Mouse (Mus musculus): ENCODE measurements around the gene Snx12. TPM values are rescaled to one million over a fixed set of nuclear protein-coding genes. Genes with fewer than 3 reads are reported as not detected.
A peak's percentile ranks its signal among the peaks of the same experiment; 100 is the strongest.

Gene Snx12
- polyA plus RNA-seq (2015; fragmentation: Nextera tagmentation; extraction: Ambion mirVana), result 43.3 and 52.5 TPM in 2 replicates

GRCm38 (mm10) chrX:101221834-101222795 is at the start of gene Snx12:
Gene Snx12 (minus strand): TSS chrX:101222563.
- Histone ChIP-seq H3K4me1 (ENCODE audit: control insufficient read depth, insufficient read depth, low read depth, low read length) (peaks cover 3% of the 10 kb centered on the region; the same call in 1 of the 2 replicates), H3K36me3 (ENCODE audit: control insufficient read depth, insufficient read depth, low read length) (no peaks in the 10 kb centered on the region), H3K4me3 (ENCODE audit: low read length) (peak within 1 kb of the TSS; percentile 56), H3K27ac (ENCODE audit: low read depth, low read length) (peak within 1 kb of the TSS; percentile 82), H3K9me3 (ENCODE audit: control insufficient read depth, low read length) (no peaks in the 10 kb centered on the region), H3K4me2 (ENCODE audit: low read length) (peak within 1 kb of the TSS; percentile 58), H3K27me3 (replicated peaks; ENCODE audit: control insufficient read depth, insufficient read depth, low read length) (no peaks in the 10 kb centered on the region), H3K9ac (ENCODE audit: low read depth, low read length) (peak within 1 kb of the TSS; percentile 62)
- ATAC-seq, result peak; percentile 99
- 13% methylated on average over 55 of the region's 55 CpGs for WGBS

- Histone ChIP-seq H3K27me3 (replicated peaks; ENCODE audit: control insufficient read depth, insufficient read depth, low read length) (no peaks in the 10 kb centered on the region; the same call in 1 of the 2 replicates), H3K9ac (ENCODE audit: low read depth, low read length) (no peak within 1 kb of the TSS), H3K9me3 (ENCODE audit: control insufficient read depth, low read length) (no peaks in the 10 kb centered on the region), H3K4me1 (ENCODE audit: control insufficient read depth, insufficient read depth, low read depth, low read length) (no peaks in the 10 kb centered on the region), H3K27ac (ENCODE audit: low read depth, low read length) (no peak within 1 kb of the TSS), H3K4me2 (ENCODE audit: low read length) (no peak within 1 kb of the TSS), H3K36me3 (ENCODE audit: control insufficient read depth, insufficient read depth, low read length) (no peaks in the 10 kb centered on the region), H3K4me3 (ENCODE audit: low read length) (no peak within 1 kb of the TSS)
- ATAC-seq, result no peak
- 63% methylated on average over 3 of the region's 3 CpGs for WGBS
Measured at GRCm38 (mm10) chrX:101268755-101269124, 46.4 kb upstream of the Snx12 start, which contains the start of gene Gm20489. Gene Gm20489 (minus strand): TSS chrX:101269023.

- ATAC-seq, result no peak
- H3K4me2 ChIP-seq (ENCODE audit: low read length), result 0 out of 2 replicates have a peak within 1 kb of the TSS, but pooled peaks have one; percentile 7
- no peaks in the 10 kb centered on the region for H3K36me3 ChIP-seq (ENCODE audit: control insufficient read depth, insufficient read depth, low read length)
- no peaks in the 10 kb centered on the region for H3K9me3 ChIP-seq (ENCODE audit: control insufficient read depth, low read length)
- WGBS, result 76% methylated on average over 5 of the region's 5 CpGs
- no peak within 1 kb of the TSS for H3K27ac ChIP-seq (ENCODE audit: low read depth, low read length)
- no peak within 1 kb of the TSS for H3K9ac ChIP-seq (ENCODE audit: low read depth, low read length)
- no peaks in the 10 kb centered on the region; the same call in 1 of the 2 replicates for H3K27me3 ChIP-seq (replicated peaks; ENCODE audit: control insufficient read depth, insufficient read depth, low read length)
- no peak within 1 kb of the TSS for H3K4me3 ChIP-seq (ENCODE audit: low read length)
- H3K4me1 ChIP-seq (ENCODE audit: control insufficient read depth, insufficient read depth, low read depth, low read length), result no peaks in the 10 kb centered on the region
Measured at GRCm38 (mm10) chrX:101268025-101268754, 45.8 kb upstream of the Snx12 start, which contains the start of gene Il2rg. Gene Il2rg (minus strand): TSS chrX:101268255.

GRCm38 (mm10) chrX:101266631-101267030 is 44.3 kb upstream of the Snx12 start:
- Histone ChIP-seq H3K27ac (ENCODE audit: low read depth, low read length) (no peak overlapping the region), H3K4me2 (ENCODE audit: low read length) (no peak overlapping the region), H3K9ac (ENCODE audit: low read depth, low read length) (no peak overlapping the region), H3K27me3 (replicated peaks; ENCODE audit: control insufficient read depth, insufficient read depth, low read length) (no peaks in the 10 kb centered on the region; the same call in 1 of the 2 replicates), H3K4me3 (ENCODE audit: low read length) (no peak overlapping the region), H3K4me1 (ENCODE audit: control insufficient read depth, insufficient read depth, low read depth, low read length) (no peaks in the 10 kb centered on the region), H3K36me3 (ENCODE audit: control insufficient read depth, insufficient read depth, low read length) (no peaks in the 10 kb centered on the region), H3K9me3 (ENCODE audit: control insufficient read depth, low read length) (no peaks in the 10 kb centered on the region)
- 91% methylated on average over 6 of the region's 6 CpGs for WGBS
- ATAC-seq, result no peak

- Histone ChIP-seq H3K4me2 (ENCODE audit: low read length) (no peak within 1 kb of the TSS), H3K27ac (ENCODE audit: low read depth, low read length) (no peak within 1 kb of the TSS), H3K4me1 (ENCODE audit: control insufficient read depth, insufficient read depth, low read depth, low read length) (no peaks in the 10 kb centered on the region), H3K9me3 (ENCODE audit: control insufficient read depth, low read length) (no peaks in the 10 kb centered on the region), H3K27me3 (replicated peaks; ENCODE audit: control insufficient read depth, insufficient read depth, low read length) (no peaks in the 10 kb centered on the region; the same call in 1 of the 2 replicates), H3K9ac (ENCODE audit: low read depth, low read length) (no peak within 1 kb of the TSS), H3K36me3 (ENCODE audit: control insufficient read depth, insufficient read depth, low read length) (no peaks in the 10 kb centered on the region), H3K4me3 (ENCODE audit: low read length) (no peak within 1 kb of the TSS)
- WGBS, result 60% methylated on average over 1 of the region's 1 CpGs
- no peak for ATAC-seq
Measured at GRCm38 (mm10) chrX:101263892-101264291, 41.5 kb upstream of the Snx12 start, which contains the start of gene Gm614. Gene Gm614 (minus strand): TSS chrX:101263992.

GRCm38 (mm10) chrX:101260441-101261325 is 38.3 kb upstream of the Snx12 start:
- WGBS, result 39% methylated on average over 8 of the region's 13 CpGs
- no peaks in the 10 kb centered on the region; the same call in 1 of the 2 replicates for H3K27me3 ChIP-seq (replicated peaks; ENCODE audit: control insufficient read depth, insufficient read depth, low read length)
- ATAC-seq, result peak; percentile 53; the same call in 1 of the 2 replicates
- H3K4me1 ChIP-seq (ENCODE audit: control insufficient read depth, insufficient read depth, low read depth, low read length), result no peaks in the 10 kb centered on the region
- no peak overlapping the region for H3K4me3 ChIP-seq (ENCODE audit: low read length)
- H3K9me3 ChIP-seq (ENCODE audit: control insufficient read depth, low read length), result no peaks in the 10 kb centered on the region
- no peak overlapping the region for H3K27ac ChIP-seq (ENCODE audit: low read depth, low read length)
- no peaks in the 10 kb centered on the region for H3K36me3 ChIP-seq (ENCODE audit: control insufficient read depth, insufficient read depth, low read length)
- no peak overlapping the region for H3K9ac ChIP-seq (ENCODE audit: low read depth, low read length)
- no peak overlapping the region for H3K4me2 ChIP-seq (ENCODE audit: low read length)

- H3K4me2 ChIP-seq (ENCODE audit: low read length), result no peak overlapping the region
- no peak for ATAC-seq
- H3K27me3 ChIP-seq (replicated peaks; ENCODE audit: control insufficient read depth, insufficient read depth, low read length), result no peaks in the 10 kb centered on the region
- no peak overlapping the region for H3K27ac ChIP-seq (ENCODE audit: low read depth, low read length)
- WGBS, result 85% methylated on average over 13 of the region's 13 CpGs
- no peaks in the 10 kb centered on the region for H3K9me3 ChIP-seq (ENCODE audit: control insufficient read depth, low read length)
- no peaks in the 10 kb centered on the region; the same call in 1 of the 2 replicates for H3K4me1 ChIP-seq (ENCODE audit: control insufficient read depth, insufficient read depth, low read depth, low read length)
- H3K9ac ChIP-seq (ENCODE audit: low read depth, low read length), result no peak overlapping the region
- H3K4me3 ChIP-seq (ENCODE audit: low read length), result no peak overlapping the region
- H3K36me3 ChIP-seq (ENCODE audit: control insufficient read depth, insufficient read depth, low read length), result no peaks in the 10 kb centered on the region
Measured at GRCm38 (mm10) chrX:101256603-101257002, 34.2 kb upstream of the Snx12 start.

- Histone ChIP-seq H3K9ac (ENCODE audit: low read depth, low read length) (peak overlapping the region; percentile 62), H3K36me3 (ENCODE audit: control insufficient read depth, insufficient read depth, low read length) (no peaks in the 10 kb centered on the region), H3K27me3 (replicated peaks; ENCODE audit: control insufficient read depth, insufficient read depth, low read length) (no peaks in the 10 kb centered on the region), H3K4me1 (ENCODE audit: control insufficient read depth, insufficient read depth, low read depth, low read length) (no peaks in the 10 kb centered on the region; the same call in 1 of the 2 replicates), H3K4me3 (ENCODE audit: low read length) (peak overlapping the region; percentile 53), H3K27ac (ENCODE audit: low read depth, low read length) (no peak overlapping the region), H3K4me2 (ENCODE audit: low read length) (peak overlapping the region; percentile 69), H3K9me3 (ENCODE audit: control insufficient read depth, low read length) (no peaks in the 10 kb centered on the region)
- 13% methylated on average over 25 of the region's 26 CpGs for WGBS
- ATAC-seq, result peak; percentile 60
Measured at GRCm38 (mm10) chrX:101254740-101255139, 32.4 kb upstream of the Snx12 start.

Measured in hindbrain, embryonic 16.5 days (tissue).